Mouse (Mus musculus) thymus, postnatal 25 days (tissue): ENCODE data around the gene Axl.

Source experiments
- DNase-seq: peaks from one replicate; pipeline ENCODE4 v3.0.0; 2022

The Axl gene

DNA sequence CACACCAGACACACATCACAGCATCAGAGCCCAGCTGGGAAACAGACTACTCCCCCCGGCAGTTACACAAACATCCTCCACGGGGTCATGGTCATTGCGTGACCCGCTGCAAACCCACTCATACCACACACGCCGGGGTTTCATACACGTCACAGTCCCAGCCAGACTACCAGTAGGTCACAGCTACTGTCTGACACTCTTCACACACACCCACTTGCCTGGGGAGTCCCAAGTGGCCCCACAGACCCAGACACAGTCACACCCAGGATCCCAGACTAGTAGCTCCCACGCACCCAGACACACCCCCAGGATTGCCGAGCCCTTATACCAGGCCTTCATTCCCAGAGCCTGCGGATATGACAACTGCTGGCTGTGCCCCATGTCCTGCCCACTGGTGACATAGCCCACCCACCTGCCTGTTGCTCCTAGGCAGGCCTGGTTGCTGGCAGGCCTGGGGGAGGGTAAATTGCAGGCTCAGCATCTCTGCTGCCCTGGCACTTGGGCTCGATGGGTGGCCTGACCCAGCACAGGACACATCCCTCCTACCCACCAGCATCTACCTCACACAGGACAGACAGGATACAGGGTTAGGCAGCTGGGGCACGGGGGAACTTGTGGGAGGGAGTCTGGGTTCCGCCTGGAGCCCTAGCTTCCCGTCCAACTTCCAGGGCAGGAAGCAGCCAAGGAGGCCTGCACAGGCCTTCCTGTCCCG lies 80.8 kb downstream of the Axl start:
- DNase-seq, result no peak
